Mouse (Mus musculus) frontal cortex, postnatal 10 days (tissue): ENCODE measurements around the gene Wfdc2.
"Not testable (repeated sequence)": the region's sequence is repeated elsewhere in the genome, so short reads cannot be mapped to it uniquely, and the experiment has no call there.

Experiments
- DNase-seq, 2 experiments: peaks; one replicate each; pipeline ENCODE4 v3.0.0; 2022; ENCODE audit warnings: low spot score in 2 of 2, mixed read lengths in 1 of 2

Wfdc2 gene

DNA sequence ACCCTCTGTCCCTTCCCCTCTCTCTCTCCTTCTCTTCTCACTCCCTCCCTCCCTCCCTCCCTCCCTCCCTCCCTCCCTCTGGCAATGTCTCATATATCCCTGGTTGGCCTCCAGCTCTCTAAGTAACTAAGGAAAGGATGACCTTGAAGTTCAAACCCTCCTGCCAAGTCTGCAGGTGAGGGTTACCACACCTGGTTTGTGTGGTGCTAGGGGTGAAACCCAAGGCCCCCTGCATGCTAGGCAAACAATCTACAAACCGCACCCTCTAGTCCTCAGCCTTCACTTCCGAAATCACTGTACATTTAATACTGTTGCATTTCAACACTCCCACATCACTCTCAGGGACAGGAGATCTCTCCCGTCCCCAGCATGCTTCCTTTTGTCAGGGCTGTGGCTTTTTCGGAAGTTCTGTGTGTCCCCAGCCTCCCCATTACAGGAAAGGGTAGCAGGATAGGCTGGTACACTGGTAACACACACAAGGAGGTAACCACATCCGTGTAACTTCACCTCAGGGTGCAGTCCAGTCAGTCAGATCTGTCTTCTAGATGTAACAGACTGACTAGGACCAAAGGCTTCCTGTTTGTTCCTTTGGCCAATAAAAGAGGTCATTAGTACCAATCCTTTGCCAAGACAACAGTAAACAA is 17.6 kb upstream of the Wfdc2 start:
- no peak for DNase-seq

DNA sequence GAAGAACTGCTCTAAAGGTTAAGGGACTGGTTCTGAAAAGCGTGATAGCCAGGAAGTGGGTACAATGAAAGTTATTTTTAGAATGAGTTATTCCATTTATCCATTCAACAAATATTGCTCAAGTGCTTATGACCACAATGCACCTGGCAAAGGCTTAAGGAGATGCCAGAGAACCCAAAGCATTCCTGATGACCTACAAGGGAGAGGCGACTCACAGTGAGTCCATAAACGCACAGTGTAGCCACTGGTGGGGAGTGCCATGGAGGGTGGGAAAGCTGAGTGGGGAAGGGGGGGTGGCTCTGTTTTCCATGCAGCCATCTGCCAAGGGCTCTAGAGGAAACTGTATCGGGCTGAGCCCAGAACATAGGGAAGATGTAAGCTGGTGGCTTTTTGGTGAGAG is 12.9 kb upstream of the Wfdc2 start:
- no peak for DNase-seq

DNA sequence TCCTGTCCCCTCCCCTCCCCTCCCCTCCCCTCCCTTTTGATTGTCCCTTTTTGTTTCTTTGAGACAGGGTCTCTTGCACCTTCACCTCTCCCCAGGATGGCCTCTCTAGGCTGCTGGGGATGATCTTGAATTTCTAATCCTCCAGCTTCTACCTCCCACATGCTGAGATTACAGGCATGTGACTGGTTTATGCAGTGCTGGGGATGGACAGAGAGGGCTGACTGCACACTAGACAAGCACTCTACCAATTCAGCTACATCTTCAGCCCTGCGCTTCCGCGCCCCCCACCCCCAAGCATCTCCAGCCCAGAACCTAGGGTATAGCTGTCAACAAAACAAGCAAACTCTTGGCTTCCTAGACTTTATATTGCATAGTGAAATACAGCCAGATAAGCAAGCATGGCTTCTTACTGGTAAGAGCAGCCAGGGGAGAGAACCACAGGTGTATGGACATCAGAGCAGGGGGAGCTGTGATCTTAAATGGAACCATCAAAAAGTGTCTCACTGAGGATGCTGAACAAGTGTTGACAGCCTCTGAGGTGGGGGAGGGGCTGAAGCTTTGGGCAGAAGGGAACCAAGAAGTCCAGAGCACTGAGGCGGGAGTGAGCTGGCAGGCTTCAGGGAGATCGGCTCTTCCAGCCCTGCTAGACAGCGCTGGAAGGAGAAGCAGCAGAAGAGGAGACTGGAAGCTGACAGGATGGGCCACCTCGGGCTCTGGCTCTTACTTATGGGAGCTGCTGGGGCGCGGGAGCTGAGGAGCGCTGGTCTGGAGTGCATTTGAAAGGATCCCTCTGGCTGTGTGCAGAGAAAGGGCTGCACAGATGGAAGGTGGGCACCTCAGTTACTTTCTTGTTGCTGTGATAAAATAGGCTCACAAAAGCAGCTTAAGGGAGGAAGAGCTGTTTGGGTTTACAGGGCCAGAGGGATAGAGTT is 12.0 kb upstream of the Wfdc2 start:
- no peak for DNase-seq

DNA sequence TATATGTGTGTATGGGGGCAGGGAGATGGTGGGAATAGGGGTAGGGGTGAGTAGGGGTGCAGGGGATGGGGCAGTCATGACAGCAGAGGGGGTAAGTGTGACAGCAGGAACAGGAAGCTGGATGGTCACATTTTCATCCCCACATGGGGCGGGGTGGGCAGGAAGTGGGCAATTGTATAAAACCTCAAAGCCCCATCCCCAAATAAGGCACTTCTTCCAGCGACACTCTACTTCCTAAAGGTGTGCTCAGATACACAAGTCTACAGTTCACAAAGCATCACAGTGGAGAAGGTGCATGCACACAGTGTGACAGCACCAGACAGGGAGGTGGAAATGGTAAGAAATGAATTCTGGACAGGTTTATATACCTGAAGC is 11.3 kb upstream of the Wfdc2 start:
- no peak for DNase-seq

DNA sequence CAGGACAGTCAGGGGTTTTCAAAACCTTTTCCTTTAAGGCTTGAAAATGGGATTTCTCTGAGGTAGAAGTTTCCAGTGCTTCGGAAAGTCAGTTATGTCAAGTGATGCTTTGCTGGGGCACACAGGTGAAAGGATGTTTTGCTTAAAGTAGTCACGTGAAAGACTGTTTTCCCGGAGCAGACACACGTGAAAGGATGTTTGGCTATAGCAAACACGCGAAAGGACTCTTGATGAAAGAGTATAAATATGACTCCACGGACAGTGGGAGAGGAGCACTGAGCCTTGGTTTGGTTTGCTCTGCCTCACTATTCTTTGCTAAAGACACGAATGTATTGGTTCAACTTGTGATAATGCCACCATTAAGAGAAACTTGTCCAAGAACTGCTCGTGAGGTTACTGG is 10.7 kb upstream of the Wfdc2 start:
- DNase-seq = no peak

DNA sequence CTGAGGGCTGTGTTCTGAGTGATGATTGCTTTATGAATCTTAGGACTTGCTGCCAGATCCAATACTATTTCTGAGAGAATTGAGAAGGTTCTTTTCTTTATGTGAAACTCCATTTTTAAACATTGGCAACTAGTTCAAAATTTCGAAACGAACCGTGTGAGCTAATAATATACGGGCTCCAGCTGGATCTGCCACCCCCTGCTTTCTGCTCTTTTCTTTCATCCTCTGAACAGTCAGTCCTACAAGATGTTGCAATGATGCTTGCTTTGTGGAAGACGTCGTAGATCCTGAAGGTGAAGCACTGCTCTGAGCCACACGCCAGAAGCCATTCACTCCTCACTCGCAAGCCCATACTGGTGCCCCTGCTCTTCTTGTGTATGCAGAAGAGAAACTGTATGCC is 3.8 kb upstream of the Wfdc2 start:
- peak in 1 of 2 experiments; percentile 16 for DNase-seq

DNA sequence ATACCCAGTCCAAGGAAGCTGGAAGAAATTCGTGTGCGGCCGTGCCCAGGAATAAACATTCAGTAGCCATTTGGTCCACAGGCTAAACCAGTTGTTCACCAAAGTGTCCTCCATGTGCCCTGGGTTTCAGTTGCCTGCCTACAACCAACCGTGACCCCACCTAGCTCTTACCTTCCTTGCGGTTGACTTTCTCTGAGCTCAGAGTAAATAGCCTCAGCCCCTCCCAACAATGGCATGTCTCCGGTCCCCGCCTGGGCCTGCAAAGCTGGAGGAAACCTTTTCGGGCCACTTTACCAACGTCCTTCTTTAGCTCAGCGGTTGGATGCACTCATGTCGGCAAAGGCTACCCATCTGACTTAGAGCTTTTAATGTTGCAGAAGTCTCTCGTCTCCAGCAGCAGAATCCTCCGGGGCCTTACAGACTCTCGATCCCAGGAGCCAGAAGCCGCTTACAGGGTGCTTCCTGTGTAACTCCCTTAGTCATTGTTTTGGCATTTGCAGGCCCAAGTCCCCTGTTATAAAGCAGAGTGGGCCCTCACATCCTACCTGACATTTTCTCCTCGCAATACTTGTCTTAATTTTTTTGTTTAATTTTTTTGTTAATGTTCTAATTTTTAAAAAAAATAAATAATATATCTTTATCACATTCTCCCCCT is 3.1 kb upstream of the Wfdc2 start:
- DNase-seq = no peak

DNA sequence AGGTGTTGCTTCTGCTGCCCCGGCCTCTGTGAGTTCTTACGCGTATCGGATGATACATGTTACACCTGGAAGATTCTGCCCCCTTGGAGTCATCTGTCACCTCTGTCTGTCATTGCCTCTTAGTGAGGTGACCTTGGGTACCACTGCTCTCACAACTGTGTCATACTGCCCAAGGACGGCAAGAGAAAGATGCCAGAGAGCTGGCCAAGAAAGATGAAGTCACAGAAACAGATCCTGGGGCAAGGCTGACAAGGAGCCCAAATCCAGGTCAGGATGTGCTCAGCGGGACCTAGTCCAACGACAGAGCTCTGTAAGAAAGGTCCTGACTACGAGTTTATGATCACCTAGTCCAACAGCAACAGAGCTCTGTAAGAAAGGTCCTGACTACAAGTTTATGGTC is 2.1 kb upstream of the Wfdc2 start:
- no peak for DNase-seq

DNA sequence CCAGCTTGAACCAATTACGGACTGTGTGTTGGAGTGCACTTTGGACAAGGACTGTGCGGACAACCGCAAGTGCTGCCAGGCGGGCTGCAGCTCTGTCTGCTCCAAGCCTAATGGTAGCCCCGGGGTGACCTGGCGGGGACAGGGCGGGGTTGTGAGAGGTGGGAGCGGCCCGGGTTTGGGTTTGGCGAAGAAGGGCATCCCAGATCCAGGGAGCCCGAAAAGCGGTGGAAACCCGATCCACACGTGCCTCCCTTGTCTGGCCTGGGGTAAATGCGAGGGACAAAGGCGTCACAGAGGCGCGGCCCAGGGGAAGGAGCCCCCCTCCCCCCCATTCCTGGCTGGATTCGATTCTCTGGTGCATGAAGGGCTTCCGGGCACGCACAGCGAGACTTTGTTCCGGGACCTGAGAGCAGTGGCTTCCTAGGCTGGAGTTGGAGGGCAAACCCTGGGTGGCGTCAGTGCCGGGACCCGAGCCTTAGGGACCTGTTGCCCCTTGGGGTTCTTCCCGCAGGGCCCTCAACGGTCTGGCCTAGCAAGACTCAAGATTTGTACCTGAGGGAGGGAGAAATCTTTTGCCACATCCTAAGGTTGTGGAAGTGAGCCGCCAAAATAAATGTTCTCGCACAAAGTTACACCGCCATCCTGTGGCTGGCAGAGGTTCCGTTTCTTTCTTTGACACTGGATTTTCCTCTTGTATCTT is 1.3 kb downstream of the Wfdc2 start:
- peak in 1 of 2 experiments; percentile 26 for DNase-seq

DNA sequence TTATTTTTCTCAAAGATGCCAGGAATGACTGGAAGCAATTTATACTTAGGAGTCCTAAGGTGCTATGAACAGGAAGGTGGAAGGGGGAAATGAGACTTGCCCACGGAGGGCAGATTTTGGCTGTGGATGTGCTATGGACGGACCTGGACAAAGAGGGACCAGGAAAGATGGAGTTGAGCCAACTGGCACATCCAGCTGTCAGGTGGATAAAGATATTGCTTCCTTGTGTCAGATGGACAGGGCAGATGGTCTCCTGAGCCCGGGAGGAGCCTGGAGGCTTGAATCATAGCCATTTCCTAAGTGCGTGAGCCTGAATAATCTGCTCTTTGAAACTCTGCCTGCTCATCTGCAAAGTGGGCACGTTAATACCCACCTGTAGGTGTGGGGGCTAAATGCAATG is 2.1 kb downstream of the Wfdc2 start:
- no peak for DNase-seq

DNA sequence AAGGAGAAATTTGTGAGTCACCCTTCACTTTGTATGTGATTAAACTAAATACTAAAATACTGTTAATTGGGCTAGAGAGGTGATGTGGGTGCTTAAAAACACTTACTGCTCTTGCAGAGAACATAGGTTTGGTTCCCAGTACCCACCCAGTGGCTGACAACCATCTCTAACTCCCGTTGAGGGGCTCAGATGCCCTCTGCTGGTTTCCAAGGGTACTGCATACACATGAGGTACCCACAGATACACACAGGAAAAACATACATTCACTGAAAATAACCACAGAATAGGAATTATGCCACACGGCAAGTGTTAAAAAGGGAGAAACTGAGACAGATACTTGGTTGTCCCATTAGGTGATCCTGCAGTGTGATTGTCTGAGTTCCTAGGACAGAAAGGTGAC is 4.8 kb downstream of the Wfdc2 start:
- no peak for DNase-seq

DNA sequence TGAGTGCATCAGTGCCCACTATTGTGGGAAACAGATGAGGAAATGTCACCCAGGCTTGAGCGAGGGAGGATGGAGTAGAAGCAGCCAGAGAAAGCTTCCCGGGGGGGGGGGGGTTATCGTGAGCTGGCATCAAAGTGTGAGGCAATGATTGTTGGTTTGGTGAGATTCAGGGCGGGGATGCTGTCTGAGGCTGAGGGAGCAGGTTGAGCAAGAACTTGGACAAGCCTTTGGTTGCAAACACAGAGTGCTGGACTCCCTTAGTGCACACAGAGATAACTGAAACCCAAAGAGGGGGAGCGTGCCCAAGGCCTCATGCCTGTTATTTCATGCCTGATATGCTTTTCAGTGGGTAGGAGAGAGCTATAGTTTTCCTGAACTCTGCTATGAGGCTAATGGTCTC is 5.2 kb downstream of the Wfdc2 start:
- no peak for DNase-seq

DNA sequence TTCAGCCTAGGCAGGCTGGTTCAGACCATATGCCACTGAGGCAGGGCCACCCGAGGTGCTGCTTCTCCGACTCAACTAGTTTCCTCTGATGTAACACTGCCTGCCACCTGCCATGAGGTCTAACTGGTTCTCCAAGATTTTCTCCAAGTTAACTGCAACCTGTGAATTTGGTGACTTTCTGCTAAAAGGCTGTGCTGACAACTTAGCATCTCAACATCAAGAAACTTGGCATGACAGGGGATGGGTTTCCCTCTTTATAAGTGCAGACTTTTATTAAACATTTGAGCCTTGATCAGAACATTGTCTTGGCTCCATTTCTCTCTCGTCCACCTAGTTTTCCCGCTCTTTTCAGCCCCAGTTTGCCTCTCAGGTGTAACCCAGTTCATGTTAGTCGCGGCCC is 11.1 kb downstream of the Wfdc2 start, which contains the start of gene Spint3:
Gene Spint3 (minus strand): TSS at position 101 of the 400 bp plus-strand sequence.
- DNase-seq = not testable (repeated sequence)

DNA sequence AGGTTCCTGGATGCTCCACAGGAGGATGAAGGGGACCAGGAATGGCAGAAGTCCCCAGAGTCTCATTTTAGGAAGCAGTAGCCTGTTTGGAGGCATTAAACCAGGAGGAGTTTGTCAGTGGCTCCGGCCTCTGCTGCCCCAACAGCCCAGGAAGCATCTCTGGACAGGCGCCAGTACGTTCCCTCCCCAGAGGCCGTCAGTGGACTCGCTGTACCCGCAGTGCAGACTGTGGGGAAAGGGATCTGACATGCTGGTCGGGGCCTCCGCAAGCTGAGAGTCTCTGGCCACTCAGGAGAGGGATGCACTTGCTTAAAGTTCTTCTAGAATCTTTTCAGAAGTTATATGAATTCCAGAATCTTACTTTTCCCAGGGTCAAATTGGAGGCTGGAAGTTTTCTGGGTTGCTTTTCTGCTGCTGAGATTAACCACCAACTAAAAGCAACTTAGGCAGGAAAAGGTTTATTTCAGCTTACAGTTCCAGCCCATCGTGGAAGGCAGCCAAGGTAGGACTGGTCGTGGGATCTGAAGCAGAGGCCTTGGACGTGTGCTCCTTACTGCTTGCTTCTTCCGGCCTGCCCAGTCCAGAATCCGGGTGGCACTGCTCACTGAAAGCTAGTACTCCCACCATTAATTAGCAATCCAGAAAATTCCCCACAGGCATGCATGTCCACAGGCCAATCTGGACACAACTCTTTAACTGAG is 23.0 kb downstream of the Wfdc2 start, which contains the start of gene Wfdc6a:
Gene Wfdc6a (minus strand): TSS at position 423 of the 701 bp plus-strand sequence.
- DNase-seq = not testable (repeated sequence)

DNA sequence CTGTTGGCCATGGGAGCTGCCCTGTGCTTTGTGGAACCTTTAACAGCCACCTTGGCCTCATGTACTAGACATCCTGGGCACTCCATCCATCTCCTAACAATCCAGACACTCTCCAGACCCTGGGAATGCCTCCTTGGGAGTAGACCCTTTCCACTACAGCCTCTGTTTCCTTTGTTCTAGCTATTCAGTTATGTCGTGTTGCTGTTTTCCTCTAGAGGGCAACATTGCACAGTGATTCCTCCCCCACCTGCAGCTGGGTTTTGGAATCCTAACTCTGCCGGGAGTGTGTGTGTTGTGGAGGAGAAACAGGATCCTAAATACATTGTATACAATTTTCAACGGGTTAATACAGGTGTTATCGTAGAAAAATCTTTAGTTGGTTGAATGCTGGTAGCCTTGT is 29.8 kb downstream of the Wfdc2 start:
- peak in 1 of 2 experiments; percentile 10 for DNase-seq

DNA sequence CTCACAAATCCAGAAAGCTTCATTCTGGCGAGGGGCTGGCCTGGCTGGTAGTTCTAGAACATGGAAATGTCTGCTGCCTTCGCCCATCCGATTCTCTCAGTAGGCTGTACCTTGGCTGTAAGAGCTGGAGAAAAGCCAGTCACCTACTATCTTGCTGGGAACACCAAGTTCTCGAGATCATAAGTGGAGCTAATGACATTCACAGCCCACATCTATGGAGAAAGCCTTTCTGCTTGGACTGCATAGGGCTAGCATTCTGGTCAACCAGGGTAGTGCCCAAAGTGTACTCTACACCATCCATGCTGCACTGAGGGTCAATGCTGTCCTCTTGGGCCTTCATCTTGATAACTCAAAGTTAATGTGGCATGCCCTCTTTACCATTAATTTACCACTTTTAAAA is 31.3 kb downstream of the Wfdc2 start, which contains the start of gene Eppin:
Gene Eppin (minus strand): TSS at position 101 of the 400 bp plus-strand sequence.
- no peak for DNase-seq

DNA sequence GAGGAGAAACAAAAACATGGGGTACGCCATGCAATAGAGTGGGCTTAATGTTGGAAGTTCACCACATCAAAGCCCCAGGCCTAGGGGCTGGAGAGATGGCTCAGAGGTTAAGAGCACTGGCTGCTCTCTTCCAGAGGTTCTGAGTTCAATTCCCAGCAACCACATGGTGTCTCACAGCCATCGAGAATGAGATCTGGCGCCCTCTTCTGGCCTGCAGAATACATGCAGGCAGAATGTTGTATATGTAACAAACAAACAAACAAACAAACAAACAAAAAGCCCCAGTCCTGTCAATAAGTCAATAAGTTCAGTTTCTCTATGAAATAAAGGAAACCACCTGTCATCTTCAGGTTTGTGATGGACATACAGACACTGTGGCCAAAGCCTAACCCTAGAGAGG is 38.0 kb downstream of the Wfdc2 start:
- no peak for DNase-seq

DNA sequence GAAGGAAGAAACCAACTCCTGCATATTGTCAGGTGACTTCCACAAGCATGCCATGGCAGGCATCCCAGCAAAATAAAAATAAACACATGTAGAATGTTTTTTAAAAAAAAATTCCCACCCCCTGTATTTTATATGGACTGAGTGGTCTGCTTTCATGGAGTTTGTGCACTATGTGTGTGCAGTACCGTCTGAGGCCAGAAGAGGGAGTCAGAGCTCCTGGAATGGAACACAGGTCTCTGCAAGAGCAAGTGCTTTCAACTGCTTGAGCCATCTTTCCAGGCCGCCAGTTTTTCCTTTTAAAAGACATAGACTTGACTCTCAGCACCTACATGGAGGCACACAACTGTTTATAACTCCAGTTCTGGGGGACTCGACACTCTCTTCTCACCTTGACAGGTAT is 41.3 kb downstream of the Wfdc2 start:
- DNase-seq = no peak

DNA sequence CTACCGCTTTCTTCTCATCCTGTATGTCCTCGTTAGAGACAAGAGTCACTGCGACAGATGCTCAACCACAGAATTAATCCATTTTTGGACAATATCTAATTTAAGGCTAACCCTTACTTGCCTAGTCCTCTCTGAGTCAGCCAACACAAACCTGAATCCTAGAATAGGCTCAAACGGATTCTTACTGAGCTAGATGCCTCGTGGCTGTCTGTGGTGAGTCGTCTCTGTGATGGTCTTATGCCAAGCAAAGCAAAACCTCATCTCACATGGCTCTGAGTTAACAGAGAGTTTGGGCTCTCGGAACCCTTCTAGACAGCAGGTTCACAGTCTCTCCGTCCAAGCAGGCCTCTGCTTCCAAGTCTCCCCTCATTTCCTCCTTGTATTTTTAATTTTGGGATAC is 42.2 kb downstream of the Wfdc2 start:
- DNase-seq = no peak

DNA sequence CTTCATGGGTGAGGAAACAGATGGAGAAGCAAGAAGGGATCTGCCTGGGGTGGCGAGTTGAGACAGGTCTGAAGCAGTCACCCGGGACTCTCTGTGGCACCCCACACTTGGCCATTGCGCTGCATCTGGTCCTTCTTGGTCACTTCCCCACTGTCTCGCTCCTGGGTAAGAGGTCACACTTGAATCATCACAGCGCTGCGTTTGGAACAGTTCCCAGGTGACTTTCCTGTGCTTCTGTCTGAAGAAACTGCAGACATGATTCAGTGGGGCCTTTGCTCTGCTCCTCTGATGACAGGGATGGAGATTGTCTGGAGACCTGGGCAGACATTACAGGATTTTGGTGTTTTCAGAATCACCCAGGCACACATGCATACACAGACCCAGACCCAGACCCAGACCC is 46.6 kb downstream of the Wfdc2 start:
- no peak for DNase-seq

DNA sequence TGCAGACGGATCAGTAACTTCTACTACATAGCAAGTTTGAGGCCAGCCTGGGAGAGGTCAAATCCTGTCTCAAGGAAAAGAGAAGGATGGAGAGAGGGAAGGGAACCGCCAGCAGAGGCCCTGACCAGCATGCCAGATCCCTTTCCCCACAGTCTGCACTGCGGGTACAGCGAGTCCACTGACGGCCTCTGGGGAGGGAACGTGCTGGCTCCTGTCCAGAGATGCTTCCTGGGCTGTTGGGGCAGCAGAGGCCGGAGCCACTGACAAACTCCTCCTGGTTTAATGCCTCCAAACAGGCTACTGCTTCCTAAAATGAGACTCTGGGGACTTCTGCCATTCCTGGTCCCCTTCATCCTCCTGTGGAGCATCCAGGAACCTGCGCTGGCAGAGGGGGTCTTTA is 51.3 kb downstream of the Wfdc2 start, which contains the start of the genes Wfdc6b and Wfdc8:
Gene Wfdc6b (plus strand): TSS at position 52 of the 400 bp plus-strand sequence.
Gene Wfdc8 (minus strand): TSS at position 156 of the 400 bp plus-strand sequence.
- DNase-seq = peak in 1 of 2 experiments; percentile 13
